Mouse (Mus musculus): ENCODE measurements around the gene Wdr73.
A peak's percentile ranks its signal among the peaks of the same experiment; 100 is the strongest.

The Wdr73 gene

GRCm38 (mm10) chr7:80849710-80850109, 51.4 kb downstream of the Wdr73 start:
- DNase-seq, result peak; percentile 88

GRCm38 (mm10) chr7:80849267-80849666, 51.8 kb downstream of the Wdr73 start:
- no peak for DNase-seq

DNA sequence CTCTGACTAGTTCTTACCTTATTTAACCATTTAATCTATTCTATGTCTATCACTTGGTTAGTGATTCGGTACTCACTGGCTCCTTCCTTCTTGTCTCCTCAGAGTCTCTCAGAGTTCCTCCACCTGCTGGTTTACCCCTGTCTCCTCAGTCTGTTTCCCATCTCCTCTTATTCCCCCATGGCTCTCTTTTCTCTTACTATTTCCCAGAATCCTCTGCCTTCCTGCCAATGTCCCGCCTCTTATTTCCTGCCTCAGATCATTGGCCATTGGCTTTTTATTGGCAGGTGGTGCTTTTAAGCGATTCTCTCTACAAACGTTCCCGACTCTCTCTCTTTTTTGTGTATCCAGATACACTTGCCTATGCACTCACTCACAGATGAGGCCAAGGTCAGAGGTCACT, 54.4 kb downstream of the Wdr73 start:
- no peak for DNase-seq

GRCm38 (mm10) chr7:80846280-80846678, 54.8 kb downstream of the Wdr73 start:
- no peak for DNase-seq

DNA sequence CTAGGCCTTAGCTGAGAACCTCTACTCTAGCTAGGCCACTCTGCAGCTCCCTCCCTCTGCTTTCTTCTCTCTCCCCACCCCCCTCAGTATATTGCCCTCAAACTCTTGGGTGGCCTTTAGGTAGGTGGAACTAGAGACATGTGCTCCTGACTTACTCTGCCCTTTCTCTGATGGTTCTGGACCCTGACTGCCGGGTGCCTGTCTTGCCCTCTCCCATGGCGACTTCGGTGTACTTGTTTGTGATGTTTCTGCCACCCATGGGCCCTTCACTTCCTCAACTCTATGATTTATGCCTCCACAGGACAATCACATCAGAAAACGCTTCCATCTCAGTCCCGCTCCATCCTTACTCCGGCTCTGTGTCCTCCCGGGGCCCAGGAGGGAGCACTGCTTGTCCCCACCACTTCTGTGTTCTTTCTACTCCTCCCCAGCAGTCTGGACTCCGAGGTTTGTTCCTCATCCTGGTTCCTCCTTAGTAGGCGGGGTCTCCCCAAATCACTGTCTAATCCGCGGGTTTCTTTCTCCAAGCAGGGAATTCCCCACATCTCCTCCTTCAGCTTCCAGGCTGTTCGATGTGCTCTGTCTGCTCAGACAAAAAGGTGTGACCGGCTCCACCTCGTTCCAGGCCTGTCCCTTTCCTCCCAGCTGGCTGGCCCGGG, 55.3 kb downstream of the Wdr73 start:
- no peak for DNase-seq

GRCm38 (mm10) chr7:80844691-80845090, 56.4 kb downstream of the Wdr73 start:
- DNase-seq, result no peak

- no peak for DNase-seq
Measured at GRCm38 (mm10) chr7:80843910-80844640, 57.0 kb downstream of the Wdr73 start.

GRCm38 (mm10) chr7:80843176-80843575, 57.9 kb downstream of the Wdr73 start:
- DNase-seq, result no peak

DNA sequence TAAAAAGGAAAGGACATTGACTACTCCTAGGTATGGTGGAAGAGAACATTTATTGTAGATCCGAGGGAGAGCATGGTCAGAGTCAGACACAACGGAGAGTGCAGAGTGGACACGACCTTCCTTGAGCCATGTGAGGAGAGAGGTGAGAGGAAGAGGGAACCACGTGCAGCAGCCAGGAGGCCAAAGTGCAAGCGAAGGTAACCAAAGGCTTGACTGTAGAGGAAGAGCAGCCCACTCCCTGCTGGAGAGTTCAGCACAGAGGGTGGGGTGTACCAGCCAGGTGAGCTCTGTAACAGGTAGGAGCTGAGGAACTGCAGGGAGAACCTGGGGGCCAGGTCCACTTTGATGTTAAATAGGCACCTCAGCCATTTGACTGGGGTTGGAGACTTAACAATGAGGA, 58.9 kb downstream of the Wdr73 start:
- no peak for DNase-seq

GRCm38 (mm10) chr7:80840937-80841336, 60.1 kb downstream of the Wdr73 start:
- DNase-seq, result no peak

Data from retina, postnatal 1 day (tissue).